Comparison of ENCODE assay signal across 18 mouse cellular contexts in the genomic region with DNA sequence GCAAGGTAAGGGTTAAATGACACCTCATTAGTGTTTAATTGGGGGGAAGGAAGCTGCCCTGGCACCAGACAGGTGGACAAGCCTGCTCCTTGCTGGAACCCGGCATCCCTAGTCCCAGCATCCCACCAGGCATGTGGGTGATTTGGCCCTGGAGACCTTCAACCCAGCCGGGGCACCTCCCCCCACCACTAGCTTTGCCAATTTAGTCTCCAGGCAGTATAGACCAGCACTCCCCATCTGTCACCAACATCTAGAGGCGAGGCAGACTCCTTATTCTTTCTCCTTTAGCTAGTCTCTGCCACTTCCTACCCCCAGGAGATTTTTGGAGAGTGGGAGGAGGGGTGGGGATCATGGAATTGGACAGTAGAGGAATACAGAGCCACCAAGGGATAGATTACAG. TPM values are rescaled to one million over a fixed set of nuclear protein-coding genes. Genes with fewer than 3 reads are reported as not detected.
"Had no signal": no experiment of that assay in that cellular context is flagged by ENCODE, and none has a peak within 500 bp of the region (broad histone marks: within the 10 kb centered on the region; RNA-seq: fewer than 3 reads in every experiment).

No protein-coding gene starts in this region.

- H3K4me2 ChIP-seq: limb, embryonic 12.5 days; liver, embryonic 13.5 days; lung, embryonic 15.5 days; stomach, embryonic 15.5 days had no signal

- DNase-seq: kidney, adult 8-10 months; kidney, postnatal 25 days; liver; liver, embryonic 13.5 days; liver, postnatal 0 days; lung, postnatal 14 days; right cerebral cortex, postnatal 14 days; thymus, postnatal 4 days had no signal

- H3K9ac ChIP-seq: limb, embryonic 12.5 days; liver, embryonic 13.5 days; liver, postnatal 0 days; lung, embryonic 15.5 days; neural tube, embryonic 12.5 days; stomach, embryonic 15.5 days had no signal

- H3K27ac ChIP-seq: left cerebral cortex, adult 2 months; limb, embryonic 12.5 days; liver, embryonic 13.5 days; lung, embryonic 15.5 days; macrophage; neural tube, embryonic 12.5 days; stomach, embryonic 15.5 days had no signal

- H3K9me3 ChIP-seq: limb, embryonic 12.5 days; liver, embryonic 13.5 days; lung, embryonic 15.5 days; megakaryocyte, embryonic 14.5 days; neural tube, embryonic 12.5 days; stomach, embryonic 15.5 days had no signal

- H3K4me3 ChIP-seq: left cerebral cortex, adult 2 months; limb, embryonic 12.5 days; liver, embryonic 13.5 days; lung, embryonic 15.5 days; megakaryocyte, embryonic 14.5 days; neural tube, embryonic 12.5 days; stomach, embryonic 15.5 days had no signal

- H3K27me3 ChIP-seq: limb, embryonic 12.5 days; neural tube, embryonic 12.5 days; stomach, embryonic 15.5 days had no signal

- H3K36me3 ChIP-seq: liver, embryonic 13.5 days had no signal

- ATAC-seq: liver, postnatal 0 days had no signal

RNA-seq across cellular contexts. Expression of gene Efna4, which starts 7.5 kb away (rescaled TPM):
- polyA plus RNA-seq: macrophage had no signal

RNA-seq across cellular contexts. Expression of gene Efna3, which starts 7.6 kb away (rescaled TPM):
- polyA plus RNA-seq: liver, postnatal 0 days; macrophage; spleen, adult 2 months had no signal

RNA-seq across cellular contexts. Expression of gene Dcst2, which starts 31.4 kb away (rescaled TPM):
- polyA plus RNA-seq: macrophage had no signal

RNA-seq across cellular contexts. Expression of gene Dcst1, which starts 34.7 kb away (rescaled TPM):
- total RNA-seq: layer of hippocampus, postnatal 25 days; left cerebral cortex, postnatal 25 days had no signal
- polyA plus RNA-seq: liver, embryonic 13.5 days; macrophage had no signal
